Mouse (Mus musculus) G1E-ER4 (cell line): Measurements from ENCODE around the gene Pcbp1. TPM values are rescaled to one million over a fixed set of nuclear protein-coding genes. Genes with fewer than 3 reads are reported as not detected.

Experiments
- GATA1 ChIP-seq: IDR thresholded peaks from one replicate; pipeline ENCODE4 v1.8.0; 2012; ENCODE audit warnings: low read length, inconsistent platforms
- polyA plus RNA-seq: library from polyadenylated mRNA; stranded (reverse); fragments of >175 nt; gene quantifications from 2 replicates; pipeline ENCODE4 v1.2.3, GENCODE M21; 2012

Pcbp1 gene
- polyA plus RNA-seq, 1 experiment, result 1,658 TPM

DNA sequence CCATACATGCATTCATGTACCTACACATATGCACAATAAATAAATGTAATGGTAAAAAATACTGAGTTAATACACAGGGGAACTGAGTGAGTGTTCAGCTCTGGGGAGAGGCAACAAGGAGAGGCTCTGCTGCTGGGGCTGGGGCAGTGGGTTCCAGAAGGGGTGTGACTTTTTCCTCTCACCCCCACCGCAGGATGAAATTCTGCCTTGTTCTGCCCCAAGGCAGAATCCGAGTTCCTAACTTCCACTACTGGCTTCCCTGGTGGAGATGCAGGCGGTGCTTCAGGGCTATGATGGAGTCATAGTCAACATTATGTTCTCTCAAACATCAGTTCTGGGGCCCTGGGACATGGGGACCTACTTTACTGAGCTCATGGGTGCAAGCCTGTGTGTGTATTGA, 19.8 kb downstream of the Pcbp1 start:
- TF ChIP-seq GATA1, result no peak

DNA sequence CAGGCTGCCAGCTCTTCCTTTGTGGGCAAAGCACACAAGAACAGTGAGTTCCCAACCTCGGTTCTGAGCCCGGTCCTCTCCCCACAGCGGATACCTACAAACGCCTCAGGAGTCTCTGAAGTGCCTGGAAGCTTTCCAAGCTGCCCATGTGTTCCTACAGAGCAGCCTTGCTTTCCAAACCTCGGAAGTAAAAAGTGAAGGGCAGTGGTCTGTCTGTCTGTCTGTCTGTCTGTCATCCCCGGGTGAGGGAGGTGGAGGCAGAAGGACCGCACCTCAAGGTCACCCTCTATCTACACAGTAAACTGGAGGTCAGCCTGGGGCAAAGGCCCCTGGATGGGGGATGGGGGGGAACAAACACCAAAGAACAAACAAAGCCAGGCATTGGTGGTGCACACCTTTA, 20.4 kb downstream of the Pcbp1 start:
- TF ChIP-seq GATA1, result no peak

DNA sequence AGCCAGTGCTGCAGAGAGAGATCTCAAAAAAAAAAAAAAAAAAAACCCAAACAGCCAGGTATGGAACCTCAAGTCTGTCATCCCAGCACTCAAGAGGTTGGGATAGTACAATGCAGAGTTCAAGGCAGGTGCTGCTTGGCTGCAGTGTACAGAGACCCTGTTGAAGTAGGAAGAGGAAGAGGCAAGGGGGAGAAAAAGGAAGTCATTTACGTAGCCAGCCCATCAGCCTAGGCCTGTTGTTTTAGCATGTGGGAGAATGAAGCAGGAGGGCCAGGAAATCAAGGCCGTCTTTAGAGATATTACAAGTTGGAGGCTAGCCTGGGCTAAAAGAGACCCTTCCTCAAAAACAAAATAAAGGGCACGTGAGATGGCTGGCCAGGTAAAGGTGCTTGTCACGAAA, 22.6 kb downstream of the Pcbp1 start:
- TF ChIP-seq GATA1, result no peak

DNA sequence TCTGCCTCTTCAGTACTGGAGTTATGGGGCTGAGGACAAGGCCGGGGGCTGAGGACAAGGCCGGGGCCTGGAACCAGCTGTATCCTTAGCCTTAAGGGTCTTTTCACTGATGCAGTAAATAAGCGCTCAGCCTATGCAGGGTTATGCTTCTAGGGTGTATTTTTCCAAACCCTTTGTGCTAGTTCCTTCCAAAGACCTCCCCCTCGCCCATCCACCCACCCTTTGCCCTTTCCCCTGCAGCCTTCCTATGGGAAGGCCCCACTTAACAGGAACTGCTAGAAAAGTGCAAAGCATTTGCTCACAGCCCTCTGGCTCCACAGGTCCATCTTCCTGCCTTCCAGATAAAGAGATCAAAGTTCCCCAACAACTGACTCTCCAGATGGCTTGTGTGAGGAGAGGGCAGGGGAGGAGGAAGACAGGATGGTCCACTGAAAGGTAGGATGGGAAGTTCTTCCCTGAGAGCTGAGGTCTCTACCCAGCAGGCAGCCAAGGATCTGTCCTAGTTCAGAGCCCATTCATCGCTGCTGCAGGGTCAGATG, 26.5 kb downstream of the Pcbp1 start:
- no peak for TF ChIP-seq GATA1

DNA sequence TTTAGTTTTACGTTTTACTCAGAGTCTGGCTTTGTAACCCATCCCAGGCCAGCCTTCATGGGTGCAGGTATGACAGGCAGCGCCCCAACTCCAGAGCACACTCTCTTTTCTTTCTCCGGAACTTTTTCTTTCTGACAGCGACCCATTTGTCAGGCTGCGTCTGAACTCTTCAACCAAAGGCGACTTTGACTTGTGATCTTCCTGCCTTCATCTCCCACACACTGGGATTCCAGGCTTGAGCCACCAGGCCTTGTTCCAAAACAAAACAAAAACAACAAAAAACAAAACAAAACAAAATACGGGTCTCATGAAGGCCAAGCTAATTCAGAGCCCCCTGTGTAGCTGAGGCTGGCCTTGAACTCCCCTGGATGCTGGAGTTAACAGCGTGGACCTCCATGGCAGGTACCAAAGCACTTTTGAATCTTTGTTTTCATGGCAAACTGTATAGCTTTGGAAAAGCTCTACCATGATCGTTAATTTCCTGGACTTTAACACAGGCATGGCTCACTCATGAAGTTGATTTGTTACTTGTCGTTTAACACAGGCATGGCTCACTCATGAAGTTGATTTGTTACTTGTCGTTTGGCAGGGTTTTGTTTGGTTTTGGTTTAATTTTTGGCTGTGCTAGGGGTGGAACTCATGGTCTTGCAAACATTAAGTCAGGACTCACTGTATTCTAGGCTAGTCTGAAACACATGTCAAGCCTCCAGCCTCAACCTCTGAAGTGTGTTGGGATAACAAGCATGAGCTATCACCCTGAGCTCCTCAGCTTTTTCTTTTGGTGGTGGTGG, 28.0 kb downstream of the Pcbp1 start:
- TF ChIP-seq GATA1, result no peak

DNA sequence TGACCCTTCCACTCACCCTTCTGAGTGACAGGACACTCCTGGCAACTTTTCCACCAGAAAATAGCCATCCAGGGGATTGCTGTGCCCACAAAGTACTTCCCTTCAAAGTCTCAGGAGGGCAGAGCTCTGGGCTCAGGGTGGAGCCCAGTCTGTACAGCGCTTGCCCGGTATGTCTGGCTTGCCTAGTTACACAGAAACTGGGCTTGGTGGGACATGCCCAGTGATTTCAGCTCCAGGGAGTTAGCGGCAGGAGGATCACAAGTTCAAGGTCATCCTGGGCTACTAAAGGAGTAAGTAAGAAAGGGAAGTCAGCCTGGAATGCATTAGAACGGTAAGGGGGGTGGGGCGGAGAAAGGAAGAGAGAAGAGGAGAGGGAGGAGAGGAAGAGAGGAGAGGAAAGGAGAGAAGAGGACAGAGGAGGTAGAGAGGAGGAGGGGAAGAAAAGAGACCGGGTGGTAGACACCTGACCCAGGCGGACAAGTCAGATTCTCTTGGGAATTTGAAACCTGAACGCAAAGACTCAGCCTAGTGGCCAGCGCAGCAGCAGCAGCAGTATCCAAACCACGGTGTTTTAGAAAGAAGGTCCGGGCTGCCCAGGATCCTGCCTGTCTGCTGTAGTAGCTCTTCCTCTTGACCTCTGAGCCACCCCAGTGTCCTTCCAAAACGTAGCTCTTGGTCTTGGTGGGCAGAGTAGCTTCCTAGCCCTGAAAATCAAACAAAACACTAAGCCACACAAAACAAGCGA, 28.9 kb downstream of the Pcbp1 start:
- no peak for TF ChIP-seq GATA1

DNA sequence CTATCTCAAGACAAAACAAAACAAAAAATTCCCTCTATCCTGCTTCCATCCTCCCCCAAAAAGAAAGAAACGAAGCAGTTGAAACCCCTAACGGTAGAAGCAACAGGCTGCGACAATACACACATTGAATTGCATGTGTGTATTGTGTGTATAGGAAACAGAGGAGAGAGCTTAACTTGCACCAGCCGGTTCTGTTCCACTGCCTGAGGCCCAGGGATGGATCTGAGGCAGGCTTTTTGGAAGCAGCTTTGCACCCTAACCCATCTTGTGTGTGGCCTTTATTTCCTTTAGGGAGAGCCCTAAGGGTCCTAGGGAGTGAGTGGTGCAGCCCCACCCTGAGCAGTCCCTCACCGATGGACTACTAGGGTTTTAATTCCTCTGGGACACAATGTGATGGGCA, 29.5 kb downstream of the Pcbp1 start:
- no peak for TF ChIP-seq GATA1

DNA sequence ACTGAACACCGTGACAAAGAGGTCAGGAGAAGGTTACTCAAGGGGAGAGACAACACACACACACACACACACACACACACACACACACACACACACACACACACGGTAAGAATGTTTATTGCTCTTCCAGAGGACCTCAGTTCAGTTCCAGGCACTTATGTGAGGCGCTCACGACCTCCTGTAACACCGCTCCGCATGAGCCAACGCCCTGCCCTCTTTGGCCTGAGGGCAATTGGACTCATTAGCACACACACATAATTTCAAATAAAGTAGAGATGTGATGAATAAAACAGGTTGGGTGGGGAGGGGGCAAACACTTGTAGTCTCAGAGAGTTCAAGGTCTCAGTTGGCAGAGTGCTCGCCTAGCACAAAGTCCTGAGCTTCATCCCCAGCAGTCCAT, 30.0 kb downstream of the Pcbp1 start:
- TF ChIP-seq GATA1, result no peak

DNA sequence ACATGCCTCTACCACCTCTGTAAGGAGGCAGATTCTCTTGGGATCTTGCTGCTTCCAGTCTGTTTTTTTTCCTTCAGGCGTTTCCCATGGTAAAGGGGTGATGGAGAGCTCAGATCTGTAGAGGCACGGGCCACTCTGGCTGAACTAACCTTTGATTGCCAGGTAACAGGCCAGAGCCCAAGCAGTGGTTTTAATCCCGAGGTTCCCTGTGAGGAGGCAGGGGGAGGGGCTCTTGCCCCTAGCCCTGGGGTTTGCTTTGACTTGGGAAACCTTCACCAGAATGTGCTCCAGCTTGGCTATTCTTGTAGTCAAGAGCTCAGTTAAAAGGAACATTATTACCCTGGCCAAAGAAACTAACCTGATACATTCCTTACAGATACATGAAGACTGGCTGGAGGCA, 30.5 kb downstream of the Pcbp1 start:
- no peak for TF ChIP-seq GATA1

DNA sequence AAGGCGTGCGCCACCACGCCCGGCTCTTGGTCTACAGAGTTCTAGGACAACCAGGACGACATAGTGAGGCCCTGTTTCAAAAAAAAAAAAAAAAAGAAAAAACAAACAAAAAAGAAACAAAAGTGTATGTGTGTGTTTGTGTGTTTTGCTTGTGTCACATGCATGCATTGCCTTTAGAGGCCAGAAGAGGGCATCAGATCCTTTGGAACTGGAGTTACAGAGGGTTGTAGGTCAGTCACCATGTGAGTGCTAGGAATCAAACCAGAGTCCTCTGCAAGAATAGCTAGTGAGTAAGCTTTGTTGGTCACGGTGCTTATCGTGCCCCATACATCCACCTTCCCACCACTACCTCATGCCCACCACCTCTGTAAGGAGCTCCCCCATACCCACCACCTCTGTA, 31.4 kb downstream of the Pcbp1 start:
- TF ChIP-seq GATA1, result no peak

DNA sequence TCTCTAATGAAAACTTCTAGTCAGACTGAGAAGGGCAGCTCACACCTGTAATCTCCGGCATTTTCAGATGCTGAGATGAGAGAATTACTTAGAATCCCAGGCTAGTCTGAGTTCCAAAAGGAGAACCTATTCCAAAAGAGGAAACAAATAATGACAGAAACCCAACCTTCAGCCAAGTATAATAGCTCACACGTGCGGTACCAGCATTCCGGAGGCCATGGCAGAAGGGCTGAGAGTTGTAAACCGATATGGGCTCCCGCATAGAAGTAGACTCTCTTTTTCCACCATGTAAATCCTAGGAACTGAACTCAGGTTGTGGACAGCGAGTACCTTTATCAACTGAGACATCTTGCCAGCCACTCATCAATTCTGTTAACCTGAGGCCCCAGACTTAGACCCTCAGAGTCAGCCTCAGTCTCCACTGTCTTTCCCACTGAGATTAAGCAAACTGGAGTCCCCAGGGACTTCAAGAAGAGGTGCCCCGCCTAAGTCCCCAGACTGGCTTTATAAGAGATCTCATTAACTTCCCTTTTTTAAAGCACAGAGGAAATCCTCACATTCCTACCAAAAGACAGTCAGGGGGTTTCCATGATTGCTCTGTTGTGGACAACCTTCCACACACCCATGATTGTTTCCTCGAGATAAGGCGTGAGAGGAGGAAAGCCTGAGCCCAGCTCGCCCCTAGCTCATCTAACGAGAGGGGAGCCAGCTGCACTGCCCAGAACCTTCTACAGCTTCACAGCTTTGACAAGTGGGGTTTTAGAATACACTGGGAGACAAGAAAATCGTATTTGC, 32.5 kb downstream of the Pcbp1 start:
- TF ChIP-seq GATA1, result no peak

DNA sequence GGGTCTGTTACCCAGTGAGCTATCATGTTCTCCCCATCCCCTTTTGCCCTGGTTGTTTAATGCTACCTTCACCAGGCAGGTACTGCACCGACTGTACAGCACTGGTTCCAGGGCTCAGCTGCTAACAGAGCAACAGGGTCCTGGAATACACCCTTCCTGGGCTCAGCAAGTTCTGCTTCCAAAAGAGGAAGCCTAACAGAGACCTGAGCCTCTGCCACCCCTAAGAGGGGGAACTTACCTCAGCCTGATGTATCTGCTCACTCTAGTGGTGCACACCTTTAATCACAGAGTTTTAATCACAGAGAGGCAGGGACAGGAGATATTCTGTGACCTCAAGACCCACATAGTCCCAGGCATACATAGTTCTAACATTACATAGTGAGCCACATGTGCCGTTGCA, 36.2 kb downstream of the Pcbp1 start:
- no peak for TF ChIP-seq GATA1

DNA sequence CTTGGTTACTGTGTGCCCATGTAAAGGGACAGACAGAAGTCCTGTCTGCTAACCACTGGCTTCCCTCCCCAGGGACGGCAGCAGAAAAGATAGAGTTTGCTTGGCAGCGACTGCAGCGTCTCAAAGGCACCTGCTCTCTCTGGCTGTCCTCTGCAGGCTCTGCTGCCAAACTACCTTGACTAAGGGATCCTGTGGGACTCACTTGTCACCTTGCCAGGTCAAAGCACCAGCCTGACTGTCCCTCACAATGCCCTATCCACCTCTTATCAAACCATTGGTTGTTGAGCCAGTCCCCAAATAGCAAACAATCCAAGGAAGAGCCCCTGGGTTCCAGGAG, 38.0 kb downstream of the Pcbp1 start:
- no peak for TF ChIP-seq GATA1

DNA sequence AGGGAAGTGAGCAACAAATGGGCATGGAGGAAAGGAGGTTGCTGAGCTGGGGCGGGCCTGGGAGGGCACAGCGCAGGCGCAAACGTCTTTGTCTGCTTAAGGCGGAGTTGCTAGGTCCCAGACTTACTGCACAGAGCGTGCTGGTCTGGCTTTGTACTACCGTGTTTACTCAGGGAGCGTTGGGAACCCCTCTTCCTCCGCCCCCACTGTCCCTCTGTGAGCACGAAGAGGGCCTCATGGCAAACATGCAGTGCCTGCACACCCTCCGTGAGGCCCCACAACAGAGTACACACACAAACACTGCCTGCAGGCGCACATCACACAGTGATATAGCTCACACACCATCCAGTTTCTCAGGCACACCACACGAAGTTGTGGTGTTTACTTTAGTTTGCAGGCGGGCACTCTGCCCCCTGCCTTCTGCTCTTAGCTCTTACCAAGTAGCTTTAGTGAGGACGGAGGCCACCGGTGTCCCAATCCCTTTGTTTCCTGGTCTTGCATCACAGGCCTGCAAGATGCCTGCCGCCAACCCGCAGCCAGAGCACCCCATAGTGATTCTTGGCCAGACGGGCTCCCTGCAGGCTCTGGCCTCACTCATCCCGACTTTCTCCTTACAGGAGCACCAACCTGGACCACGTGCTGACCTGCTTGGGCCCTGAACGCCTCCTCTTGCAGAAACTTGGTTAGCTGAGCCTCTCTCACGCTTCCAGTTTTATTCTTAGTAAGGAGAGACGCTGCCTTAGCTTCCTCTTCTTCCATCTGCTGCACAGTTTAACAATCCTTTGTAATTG, 38.6 kb downstream of the Pcbp1 start:
- TF ChIP-seq GATA1, result no peak

DNA sequence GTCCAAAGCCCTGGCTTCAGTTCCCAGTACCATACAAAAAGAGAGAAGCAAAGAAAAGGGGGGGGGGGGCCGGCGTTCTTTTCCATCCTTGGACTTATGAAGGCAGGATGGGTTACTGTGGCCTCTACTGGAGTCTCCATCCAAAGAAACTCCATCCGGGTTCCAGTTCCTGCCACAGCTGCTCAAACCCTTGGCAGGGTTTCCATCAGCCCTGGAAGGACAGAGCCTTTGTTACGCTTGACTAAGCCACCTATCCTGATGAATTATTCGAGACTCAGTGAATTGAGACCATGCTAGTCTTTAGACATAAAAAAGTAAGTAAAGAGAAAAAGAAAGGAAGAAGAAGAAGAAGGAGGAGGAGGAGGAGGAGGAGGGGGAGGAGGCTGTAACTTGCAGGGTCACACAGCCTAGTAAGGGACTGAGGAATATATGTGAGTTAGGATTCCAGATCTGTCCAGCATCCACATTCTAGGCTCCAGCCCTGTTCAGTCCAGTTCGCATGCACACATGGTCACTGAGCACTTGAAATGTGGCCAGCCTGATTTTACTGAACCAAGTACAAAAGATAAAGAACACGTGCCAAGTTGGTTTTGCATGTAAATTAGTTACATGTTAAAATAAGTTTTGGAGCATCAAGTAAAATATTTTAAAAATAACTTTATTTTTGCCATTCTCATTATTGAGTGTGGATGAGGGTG, 40.0 kb downstream of the Pcbp1 start:
- no peak for TF ChIP-seq GATA1
